Mouse (Mus musculus) common myeloid progenitor, adult 5-6 weeks (primary cell): ENCODE measurements around the gene Ryr1. TPM values are rescaled to one million over a fixed set of nuclear protein-coding genes. Genes with fewer than 3 reads are reported as not detected.
A peak's percentile ranks its signal among the peaks of the same experiment; 100 is the strongest.
"Not testable (repeated sequence)": the region's sequence is repeated elsewhere in the genome, so short reads cannot be mapped to it uniquely, and the experiment has no call there.

Source experiments
- ATAC-seq: replicated peaks from 2 replicates; pipeline ENCODE4 v1.8.0; 2016; ENCODE audit warnings: low read depth, mild to moderate bottlenecking, moderate TSS enrichment, inconsistent platforms; ENCODE audit not compliant: poor library complexity, severe bottlenecking
- total RNA-seq: library from RNA; stranded (forward); fragments of 200-1000, 187-1606 nt; gene quantifications from 2 replicates; pipeline ENCODE4 v1.2.3, GENCODE M21; 2017

Gene Ryr1
- total RNA-seq, 1 experiment from 2014 or later: 2.5 TPM

DNA sequence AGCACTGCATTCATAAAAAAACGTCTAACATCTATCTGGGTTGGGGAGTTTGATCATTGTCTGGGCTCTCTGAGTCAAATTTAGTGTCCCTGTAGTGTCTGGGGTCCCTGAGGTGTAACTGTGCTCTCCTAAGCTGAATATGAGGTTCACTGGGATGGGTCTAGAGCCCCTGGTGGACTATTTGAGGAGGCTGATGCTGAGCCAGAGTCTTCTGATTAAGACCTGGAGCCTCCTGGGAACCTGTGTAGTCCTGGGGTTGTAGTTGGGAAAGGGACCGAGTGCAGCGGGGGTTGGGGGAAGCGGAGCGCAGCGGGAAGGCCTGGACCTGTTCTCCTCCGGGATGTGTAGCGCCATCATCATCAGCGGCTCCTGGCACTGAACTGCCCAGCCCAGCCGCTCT lies 38.1 kb downstream of the Ryr1 start:
- ATAC-seq: no peak

DNA sequence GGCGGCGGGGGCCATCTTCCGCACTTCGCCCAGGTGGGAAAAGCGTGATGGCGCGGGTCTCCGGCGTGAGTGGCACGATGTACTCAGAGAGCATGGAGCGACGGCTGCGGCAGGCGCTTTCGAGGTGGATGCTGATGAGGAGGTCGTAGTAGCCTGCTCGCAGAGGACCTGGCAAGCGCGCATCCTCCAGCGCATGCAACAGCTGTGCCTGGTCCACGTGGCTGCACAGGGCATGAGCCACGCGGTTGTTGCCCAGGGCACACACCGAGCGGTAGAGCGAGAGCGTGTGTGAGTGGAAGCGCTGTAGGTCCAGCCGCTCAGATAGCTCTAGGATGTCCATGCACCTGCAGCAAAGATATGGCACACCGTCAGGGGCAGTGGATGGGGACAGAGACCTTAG lies 39.0 kb downstream of the Ryr1 start:
- no peak for ATAC-seq

DNA sequence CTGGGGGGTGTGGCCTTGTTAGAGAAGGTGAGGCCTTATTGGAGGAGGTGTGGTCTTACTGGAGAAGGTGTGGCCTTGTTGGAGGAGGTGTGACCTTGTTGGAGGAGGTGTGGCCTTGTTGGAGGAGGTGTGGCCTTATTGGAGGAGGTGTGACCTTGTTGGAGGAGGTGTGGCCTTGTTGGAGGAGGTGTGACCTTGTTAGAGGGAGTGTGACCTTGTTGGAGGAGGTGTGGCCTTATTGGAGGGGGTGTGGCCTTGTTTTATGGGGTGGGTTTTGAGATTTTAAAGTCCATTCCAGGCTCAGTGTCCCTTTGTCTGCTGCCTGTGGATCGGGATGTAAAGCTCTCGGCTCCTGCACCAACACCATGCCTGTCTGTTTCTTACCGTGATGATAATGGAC lies 40.6 kb downstream of the Ryr1 start:
- ATAC-seq: no peak

DNA sequence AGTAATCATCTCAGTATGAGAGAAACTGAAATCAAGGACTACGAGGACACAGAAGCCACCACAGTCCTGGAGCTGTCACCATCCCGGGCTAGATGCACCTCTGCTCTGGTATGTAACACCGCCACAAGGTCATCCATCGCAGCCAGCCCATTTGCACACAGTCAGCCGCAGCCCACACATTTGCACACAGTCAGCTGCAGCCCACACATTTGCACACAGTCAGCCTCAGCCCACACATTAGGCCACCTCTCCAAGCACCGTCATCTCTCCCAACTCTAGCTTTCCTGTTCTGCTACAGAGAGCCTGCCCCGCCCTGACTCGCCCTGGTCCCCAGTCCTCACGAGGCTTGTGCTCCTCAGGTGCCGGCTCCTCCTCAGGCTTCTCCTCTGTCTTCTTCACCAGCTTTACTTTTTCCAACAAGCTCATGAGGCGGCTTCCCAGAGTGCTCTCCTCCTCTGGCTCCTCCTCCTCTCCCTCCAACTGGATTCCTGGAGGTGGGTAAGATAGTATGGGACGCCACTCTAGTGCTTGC lies 45.5 kb downstream of the Ryr1 start:
- ATAC-seq: no peak

DNA sequence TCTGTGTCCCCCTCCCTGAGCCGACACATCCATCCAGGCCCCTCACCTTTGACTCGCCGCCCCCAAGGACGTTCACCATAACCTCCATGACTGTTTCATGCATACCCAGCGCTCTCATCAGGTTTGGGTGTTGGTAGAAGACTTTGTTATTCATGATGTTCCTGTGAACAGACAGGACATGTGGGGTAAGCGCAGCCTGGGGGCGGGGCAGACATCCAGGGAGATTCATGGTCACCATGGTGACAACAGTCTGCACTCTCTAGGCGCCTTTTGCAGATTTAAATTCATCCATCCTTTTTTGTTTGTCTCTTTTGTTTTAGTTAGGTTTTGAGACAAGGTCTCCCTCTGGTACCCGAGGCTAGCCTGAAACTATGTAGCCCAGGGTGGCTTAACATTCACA lies 48.0 kb downstream of the Ryr1 start:
- ATAC-seq: no peak

DNA sequence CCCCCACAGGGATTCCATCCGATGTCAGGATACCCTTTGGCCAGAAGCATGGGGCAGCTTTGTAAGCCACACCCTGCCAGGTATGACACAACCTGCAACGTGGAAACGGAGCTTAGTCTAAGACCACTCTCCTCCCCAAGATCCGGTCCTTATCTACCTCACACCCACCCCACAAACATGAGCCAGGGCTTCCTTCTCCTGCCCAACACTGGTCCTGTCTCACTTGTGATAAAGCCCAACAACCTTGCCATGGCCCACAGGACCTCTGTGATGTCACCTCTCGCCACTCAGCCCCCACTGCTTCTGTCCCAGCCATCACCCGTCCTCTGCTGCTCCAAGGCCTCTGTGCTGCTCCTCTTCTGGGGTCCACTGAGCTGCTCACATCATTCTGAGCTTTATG lies 49.8 kb downstream of the Ryr1 start:
- peak; percentile 30; the same call in 1 of the 2 replicates for ATAC-seq

DNA sequence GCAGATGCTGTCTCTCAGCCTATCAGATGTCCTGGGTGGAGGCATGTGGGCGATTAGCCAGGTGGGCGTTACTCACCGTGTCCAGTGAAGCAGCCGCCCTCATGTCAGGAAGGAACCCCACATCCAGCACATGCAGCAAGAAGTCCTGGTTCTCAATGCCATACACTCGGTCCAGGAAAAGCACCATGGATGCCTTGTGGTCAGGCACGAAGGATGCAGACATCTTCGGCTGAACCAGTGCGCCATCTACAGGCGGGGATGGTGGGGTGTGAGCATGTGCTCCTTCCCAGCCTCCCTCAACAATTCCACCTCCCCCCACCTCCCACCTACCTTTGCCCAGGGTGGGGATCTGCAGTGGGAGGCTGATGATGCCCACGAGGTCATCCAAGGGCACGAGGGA lies 52.3 kb downstream of the Ryr1 start:
- ATAC-seq: peak; percentile 51

DNA sequence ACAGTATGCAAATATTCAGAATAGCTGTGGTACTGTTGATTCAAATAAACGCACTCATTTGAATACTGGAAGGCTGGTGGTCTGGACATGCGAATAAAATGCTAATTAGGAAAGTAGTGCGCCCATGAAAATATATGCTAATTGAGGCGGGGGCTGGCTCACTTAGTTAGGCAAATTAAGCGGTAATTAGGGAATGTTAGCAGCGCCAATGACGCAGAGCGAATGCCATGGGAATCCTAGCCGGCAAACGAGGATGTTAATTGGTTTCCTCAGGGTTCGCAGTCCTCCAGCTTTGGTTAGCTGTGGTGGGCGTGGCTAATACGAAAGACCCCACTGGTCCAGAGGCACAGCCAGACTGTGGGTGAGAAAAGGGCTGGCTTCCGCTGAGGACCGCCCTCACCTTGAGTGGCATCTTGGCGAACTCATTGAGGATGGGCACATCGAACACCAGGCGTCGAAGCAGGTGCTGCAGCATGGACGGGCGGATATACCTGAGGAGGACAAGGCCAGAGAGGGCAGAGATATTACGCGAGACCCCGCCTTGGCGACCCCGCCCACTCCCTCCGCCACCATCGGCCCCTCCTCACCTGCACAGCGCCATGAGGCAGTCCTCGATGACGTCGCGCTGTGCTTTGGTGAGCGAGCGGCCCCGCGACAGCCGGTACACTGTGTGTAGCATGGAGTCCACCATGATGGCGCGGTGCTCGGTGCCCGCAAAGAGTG lies 53.6 kb downstream of the Ryr1 start:
- ATAC-seq: no peak

DNA sequence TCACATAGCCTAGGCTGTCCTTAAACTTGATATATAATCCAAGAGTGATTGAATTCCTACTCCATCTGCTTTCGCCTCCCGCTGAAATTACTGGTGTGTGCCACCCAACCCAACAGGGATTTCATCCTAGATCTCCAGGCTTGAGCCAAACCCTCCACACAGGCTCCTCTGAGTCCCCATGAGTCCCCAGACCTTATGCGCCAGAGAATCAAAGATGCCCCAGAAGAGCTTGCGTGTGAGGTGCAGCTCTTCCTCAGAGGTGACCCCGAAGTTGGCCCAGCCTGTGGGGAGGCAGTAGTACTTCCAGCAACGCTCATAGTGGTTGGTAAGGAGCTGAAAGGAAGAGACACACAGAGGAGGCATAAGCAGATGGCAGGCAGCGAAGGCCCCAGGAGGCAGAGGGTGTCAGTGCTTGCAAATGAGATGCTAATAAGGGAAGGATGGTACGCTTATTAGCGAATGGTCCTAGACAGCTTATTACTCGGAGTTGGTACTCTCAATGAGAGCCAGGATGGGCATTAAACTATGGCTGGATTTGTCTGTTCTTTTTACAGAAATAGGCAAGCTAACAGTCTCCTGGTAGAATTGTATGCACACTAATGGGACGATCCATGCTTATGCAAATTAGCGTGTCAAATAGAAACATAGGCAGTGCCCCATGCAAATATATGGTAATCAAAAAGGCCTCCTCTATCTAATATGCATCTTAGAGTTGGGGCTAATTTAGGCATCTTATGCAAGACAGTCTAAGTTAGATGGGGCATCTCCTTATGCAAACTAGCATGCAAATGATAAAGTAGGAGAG lies 54.4 kb downstream of the Ryr1 start:
- ATAC-seq: no peak

DNA sequence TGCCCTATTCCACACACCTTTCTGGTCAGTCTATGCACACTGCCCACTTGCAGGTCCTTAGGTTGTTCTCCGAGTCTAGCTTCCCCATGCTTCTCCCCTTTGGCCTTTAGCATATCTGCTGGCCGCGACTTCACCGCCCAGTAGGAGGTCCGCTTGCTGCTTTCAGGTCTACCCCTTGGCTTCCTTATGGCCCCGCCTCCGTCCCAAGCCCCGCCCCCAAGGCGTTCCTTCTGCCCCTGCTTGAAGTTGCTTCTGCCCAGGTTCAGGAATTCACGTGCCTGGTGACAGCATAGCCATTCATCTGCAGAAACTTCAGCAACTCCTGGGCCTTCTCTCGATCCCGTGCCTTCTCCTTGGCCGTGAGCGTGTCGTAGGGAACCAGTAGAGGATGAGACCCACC lies 57.2 kb downstream of the Ryr1 start:
- ATAC-seq: peak; percentile 64

DNA sequence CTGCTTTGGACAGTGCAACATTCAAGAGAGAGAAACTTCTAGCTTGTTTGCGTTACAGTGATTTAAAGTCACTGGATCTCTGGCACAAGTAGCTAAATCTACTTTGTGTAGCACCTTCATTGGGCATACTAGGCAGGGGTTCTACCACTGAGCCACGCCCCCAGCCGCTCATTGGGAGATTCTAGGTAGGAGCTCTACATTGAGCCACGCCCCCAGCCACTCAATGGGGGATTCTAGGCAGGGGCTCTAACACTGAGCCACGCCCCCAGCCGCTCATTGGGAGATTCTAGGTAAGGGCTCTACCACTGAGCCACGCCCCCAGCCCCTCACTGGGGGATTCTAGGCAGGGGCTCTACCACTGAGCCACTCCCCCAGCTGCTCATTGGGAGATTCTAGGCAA lies 61.5 kb downstream of the Ryr1 start:
- ATAC-seq: not testable (repeated sequence)

DNA sequence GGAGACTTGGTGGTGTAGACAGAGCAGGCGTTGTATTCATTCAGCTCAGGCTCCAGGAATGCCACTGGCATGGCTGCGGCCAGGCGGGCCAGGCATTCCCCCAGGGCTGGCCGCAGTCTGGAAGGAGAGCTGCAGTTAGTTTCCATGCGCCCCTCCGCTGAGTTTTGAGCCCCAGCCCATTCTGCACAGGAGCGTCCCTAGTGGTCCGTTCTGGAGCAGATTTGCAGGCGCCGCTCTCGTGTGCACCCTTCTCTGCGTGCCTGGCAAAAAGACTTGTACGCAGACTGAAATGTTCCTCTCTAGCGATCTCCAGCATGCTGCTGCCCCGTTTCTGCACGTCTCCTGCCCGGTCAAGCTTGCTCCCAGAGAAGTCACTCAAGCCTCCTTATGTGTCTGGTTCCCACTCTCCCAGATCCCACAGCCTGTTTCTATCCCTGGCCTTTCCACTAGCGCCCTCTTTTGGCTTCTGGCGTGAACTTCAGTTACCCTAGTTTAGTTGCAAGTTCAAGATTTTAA lies 63.4 kb downstream of the Ryr1 start:
- peak; percentile 48; the same call in 1 of the 2 replicates for ATAC-seq

DNA sequence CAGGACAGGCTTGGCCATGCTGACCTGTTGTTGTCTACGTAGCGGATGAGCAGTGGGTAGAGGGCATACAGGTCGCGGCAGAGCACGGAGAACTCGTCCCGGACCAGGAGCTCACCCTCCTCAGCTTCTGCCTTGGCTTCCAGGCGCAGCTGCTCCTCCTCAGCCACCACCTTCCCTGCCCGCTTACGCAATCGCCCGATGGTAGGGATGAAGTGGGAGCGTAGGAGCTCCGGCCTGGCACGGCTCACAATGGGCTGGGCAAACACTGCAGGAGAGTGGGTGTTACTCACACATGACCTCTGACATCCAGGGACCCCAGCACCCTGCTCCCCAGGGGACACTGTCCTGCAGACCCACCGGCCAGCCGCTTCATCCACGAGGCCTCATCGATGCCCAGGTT lies 65.5 kb downstream of the Ryr1 start:
- ATAC-seq: no peak

DNA sequence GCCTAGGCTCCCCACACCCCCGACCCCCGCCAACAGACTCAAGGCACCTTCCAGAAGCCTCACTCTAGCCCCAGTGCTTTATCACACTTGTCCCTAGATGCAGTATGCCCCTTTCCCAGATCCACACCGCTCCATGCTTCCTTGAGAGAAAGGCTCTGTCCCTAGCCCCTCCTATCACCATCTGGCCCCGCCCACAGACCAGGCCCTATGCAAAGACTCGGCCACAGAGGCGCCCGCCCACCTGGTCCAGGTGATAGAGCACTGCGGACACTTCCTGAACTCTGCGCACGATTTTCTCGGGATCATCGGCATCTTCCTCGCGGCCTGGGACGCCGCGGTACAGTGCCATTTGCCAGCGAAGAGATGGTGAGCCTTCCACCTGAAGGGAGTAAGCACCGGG lies 72.2 kb downstream of the Ryr1 start:
- no peak for ATAC-seq

DNA sequence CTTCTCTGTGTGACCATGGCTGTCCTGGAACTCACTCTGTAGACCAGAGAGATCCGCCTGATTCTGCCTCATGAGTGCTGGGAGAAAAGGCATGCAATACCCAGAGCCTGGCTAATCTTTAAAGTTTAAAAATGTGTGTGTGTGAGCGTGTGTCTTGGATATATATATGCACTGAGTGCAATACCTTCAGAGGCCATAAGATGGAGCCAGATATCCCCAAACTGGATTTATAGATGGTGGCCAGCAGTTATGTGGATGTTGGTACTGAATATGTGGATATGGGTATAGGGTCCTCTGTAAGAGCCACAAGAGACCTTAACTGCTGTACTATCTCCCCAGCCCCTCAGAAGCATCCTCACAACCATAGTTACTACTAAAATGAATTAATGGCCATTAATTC lies 74.2 kb downstream of the Ryr1 start:
- peak; percentile 64; the same call in 1 of the 2 replicates for ATAC-seq

DNA sequence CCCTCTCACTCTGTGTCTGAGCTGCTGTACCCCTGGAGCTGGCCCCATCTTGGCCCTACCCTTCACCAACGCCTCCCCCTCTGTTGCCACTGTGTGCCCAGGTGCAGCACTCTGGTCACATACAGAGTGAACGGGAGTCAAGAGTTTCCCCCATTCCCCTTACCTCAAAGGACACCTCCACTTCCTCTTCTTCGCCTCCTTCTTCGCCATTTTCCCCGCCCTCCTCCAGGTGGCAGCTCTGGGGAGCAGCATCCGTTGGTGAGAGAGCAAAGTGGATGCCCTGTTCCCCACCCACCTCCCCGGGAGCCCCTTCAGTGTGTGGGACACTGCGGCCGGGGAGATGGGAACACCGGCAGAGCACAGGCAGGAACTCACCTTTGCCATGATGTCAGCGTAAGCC lies 76.4 kb downstream of the Ryr1 start:
- no peak for ATAC-seq

DNA sequence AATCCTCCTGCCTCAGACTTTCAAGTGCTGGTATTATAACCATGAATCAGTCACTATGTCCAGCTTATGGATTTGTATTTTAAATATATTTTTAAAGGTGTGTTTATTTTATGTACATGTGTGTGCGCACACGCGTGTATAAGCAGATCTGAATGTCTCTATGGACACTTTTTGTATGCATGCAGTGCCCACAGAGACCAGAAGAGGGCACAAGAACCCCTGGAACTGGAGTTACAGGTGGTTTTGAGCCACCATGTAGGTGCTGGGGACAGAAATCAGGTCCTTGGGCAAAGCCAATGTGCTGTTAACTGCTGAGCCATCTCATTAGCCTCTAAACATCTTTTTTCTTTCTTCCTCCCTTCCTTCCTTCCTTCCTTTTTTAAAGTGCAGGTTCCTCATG lies 76.9 kb downstream of the Ryr1 start:
- no peak for ATAC-seq

DNA sequence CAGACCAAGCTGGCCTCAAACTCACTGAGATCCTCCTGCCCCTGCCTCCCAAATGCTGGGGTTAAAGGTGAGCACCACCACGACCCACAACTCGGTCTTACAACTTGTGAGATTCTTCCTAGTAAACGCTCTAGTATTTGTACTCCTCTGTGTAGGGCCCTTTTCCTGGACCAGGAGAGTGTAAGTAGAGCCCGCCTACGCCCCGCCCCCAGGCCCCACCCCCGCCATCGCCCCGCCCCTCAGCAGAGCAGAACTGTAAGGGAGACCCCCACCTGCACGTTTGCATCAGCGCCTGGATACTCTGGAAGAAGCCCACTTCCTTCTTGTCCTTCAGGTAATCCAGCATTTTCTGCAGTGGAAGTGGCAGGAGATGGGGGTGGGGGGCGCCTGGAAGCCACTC lies 78.4 kb downstream of the Ryr1 start:
- no peak for ATAC-seq

DNA sequence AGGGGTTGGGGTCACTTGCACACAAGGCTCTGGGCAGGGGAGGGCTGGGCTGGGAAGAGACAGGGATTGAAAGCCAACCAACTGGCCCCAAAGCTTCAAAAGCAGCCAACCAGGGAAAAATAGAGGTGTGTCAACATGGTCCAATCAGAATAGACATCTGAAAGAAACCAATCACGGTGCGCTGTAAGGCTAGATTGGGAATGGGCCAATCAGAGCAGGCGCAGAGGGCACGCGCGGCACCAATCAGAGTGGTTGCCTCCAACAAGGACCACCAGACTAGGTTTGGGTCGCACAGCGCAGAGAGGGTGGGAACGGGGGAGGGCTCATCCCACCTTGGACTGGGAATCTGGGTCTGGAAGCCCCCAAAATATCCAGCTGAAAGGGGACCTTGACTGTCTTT lies 80.7 kb downstream of the Ryr1 start:
- no peak for ATAC-seq

DNA sequence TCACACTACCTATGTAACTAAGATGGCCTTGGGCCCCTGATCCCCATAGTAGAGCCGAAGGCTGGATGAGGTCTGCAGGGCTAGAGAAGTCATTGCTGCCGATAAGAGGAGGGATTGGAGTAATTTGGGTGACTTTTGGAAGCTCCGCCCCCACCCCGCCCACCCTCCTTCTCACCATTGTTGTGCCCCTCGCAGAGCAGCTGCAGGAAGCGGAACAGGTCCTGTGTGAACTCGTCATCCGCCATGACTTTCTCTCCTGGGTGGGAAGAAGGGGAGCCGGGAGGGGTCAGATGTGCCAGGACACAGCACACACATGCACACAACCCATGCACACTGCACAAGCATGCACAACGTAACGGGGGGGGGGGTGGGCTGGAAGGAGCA lies 81.3 kb downstream of the Ryr1 start:
- ATAC-seq: no peak

DNA sequence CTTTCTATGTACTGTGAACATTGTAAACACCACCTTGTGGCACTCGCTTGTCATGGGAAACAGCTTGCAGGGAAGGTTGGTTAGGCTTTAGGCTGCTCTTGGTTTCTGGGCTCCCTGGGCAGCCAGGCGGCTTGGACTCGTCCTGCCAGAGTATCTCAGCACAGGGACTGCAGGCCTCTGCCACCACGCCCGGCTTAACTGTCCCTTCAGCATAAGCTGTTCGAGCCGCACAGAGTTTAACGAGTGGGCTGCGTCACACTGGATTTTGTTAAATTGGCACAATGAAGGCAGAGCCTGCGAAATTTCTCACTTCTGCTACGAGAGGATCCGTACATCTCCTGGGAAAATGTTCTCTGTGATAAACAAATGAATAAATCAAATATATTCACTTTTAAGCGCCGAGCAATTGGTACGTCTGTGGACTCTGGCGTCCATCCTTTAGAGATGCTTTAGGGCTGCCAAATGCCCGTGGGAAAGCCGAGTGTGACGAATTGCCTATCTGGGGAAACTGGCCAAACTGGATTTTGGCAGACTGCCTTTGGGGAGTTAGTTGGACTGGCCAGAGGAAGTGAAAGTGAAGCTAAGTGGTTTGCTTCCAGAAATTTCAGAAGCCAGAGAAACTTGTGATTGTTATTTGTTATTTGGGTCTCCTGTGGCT lies 81.8 kb downstream of the Ryr1 start:
- 0 out of 2 replicates have a peak, but pooled peaks have one; percentile 5 for ATAC-seq
